Mouse (Mus musculus) bone marrow, adult 2 months (tissue): Measurements from ENCODE around the gene Cabin1. TPM values are rescaled to one million over a fixed set of nuclear protein-coding genes. Genes with fewer than 3 reads are reported as not detected.

ENCODE experiments used
- H3K27ac ChIP-seq: fragments of 200-500 bp; 2 replicates; pipeline ENCODE4 v1.5.1; 2012; ENCODE audit warnings: low read depth, mild to moderate bottlenecking, control low read depth, inconsistent platforms, low read length; ENCODE audit not compliant: control insufficient read depth, poor library complexity, insufficient read depth
- H3K4me1 ChIP-seq: fragments of 200-500 bp; 2 replicates; pipeline ENCODE4 v1.6.1; 2011; ENCODE audit warnings: low read length; ENCODE audit not compliant: control insufficient read depth, insufficient read depth
- H3K4me3 ChIP-seq: fragments of 200-500 bp; replicated peaks from 2 replicates; pipeline ENCODE3; 2011; ENCODE audit warnings: mild to moderate bottlenecking, low read depth, low read length, control low read depth; ENCODE audit not compliant: control insufficient read depth
- CTCF ChIP-seq: fragments of 200-500 bp; IDR thresholded peaks from 2 replicates; pipeline ENCODE4 v1.5.1; 2011; ENCODE audit warnings: low read length, control low read depth; ENCODE audit not compliant: control insufficient read depth, insufficient read depth
- POLR2A ChIP-seq: fragments of 200-500 bp; IDR thresholded peaks from 2 replicates; pipeline ENCODE4 v1.6.1; 2011; ENCODE audit warnings: low read depth, mild to moderate bottlenecking, control low read depth, low read length, borderline replicate concordance; ENCODE audit not compliant: control insufficient read depth
- WGBS: fragments of 180-500 bp; shearing (Covaris S2); methylation state at CpG from one replicate; pipeline ENCODE4 v1.1.7; 2018; 5-methylcytosine and 5-hydroxymethylcytosine counted together
- polyA plus RNA-seq: library from polyadenylated mRNA; stranded (reverse); fragments of >200 nt; gene quantifications from 2 replicates; pipeline ENCODE4 v1.2.4, GENCODE M21; 2011; ENCODE audit warnings: low replicate concordance; ENCODE audit not compliant: missing spikeins, insufficient read depth, insufficient read length

The Cabin1 gene
- polyA plus RNA-seq, 1 experiment = 55.3 TPM

- Histone ChIP-seq H3K27ac (no peak overlapping the region), H3K4me3 (no peak overlapping the region), H3K4me1 (no peaks in the 10 kb centered on the region; the same call in 1 of the 2 replicates)
- TF ChIP-seq CTCF (no peak), POLR2A (no peak)
- 87% methylated on average over 5 of the region's 5 CpGs for WGBS
Observed at GRCm38 (mm10) chr10:75789841-75790240, 25.7 kb upstream of the Cabin1 start.

DNA sequence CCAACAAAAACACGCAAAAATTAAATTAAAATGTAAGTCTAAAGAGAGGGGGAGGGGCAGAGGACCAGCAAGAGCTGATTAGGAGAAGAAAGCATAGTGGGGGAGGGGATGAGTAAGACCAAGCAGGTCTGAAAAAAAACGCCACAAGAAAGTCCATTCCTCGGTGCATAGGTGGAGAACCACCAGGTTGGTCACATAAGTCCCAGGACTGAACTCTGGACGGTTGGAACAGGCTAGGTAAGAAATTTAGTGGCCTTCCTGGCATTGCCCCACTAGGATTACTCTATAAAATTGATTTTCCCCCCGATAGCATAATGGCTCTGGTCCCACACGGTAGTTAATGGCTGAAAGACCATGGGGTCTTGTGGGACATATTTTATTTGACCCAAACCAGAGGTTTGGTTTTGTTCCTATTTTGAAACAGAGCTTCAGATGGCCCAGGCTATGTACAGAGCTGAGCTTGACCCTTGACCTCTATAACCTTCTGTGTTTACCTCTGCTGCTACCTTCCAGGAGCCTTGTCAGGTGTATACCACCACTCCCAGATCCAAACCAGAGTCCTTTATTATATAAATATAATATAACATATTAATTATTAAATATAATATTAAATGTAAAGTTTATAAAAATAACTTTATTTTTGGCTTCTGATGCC lies 25.1 kb upstream of the Cabin1 start:
- Histone ChIP-seq H3K4me1 (no peaks in the 10 kb centered on the region; the same call in 1 of the 2 replicates), H3K27ac (no peak overlapping the region), H3K4me3 (no peak overlapping the region)
- WGBS = 79% methylated on average over 6 of the region's 6 CpGs
- TF ChIP-seq CTCF (no peak), POLR2A (no peak)

DNA sequence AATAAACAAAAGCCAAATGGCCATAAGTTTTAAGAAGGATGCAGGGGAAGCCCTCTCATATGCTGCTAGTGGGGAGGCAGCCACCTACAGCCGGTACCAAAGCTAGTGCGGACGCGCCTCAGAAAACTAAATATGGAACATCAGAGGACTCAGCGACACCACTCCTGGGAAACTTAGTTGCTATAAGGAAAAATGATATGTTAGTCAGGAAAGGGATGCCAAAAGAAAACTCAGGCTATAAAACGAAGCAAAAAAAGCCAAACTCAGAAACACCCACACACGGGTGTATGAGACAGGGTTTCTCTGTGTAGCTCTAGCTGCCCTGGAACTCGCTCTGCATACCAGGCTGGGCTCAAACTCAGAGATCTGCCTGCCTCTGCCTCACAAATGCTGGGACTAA lies 24.1 kb upstream of the Cabin1 start:
- no peaks in the 10 kb centered on the region; the same call in 1 of the 2 replicates for H3K4me1 ChIP-seq
- H3K4me3 ChIP-seq = no peak overlapping the region
- no peak overlapping the region for H3K27ac ChIP-seq
- TF ChIP-seq CTCF = no peak
- TF ChIP-seq POLR2A = no peak
- WGBS = 85% methylated on average over 8 of the region's 8 CpGs

- WGBS = 31% methylated on average over 1 of the region's 1 CpGs
- Histone ChIP-seq H3K4me3 (no peak overlapping the region), H3K4me1 (no peaks in the 10 kb centered on the region), H3K27ac (no peak overlapping the region)
- TF ChIP-seq CTCF (no peak), POLR2A (no peak)
Observed at GRCm38 (mm10) chr10:75785442-75785841, 21.3 kb upstream of the Cabin1 start.

GRCm38 (mm10) chr10:75780769-75781578 lies 16.8 kb upstream of the Cabin1 start, which contains the start of the genes Gm20441 and Gstt3:
Gene Gm20441, minus strand, starts transcription at chr10:75780954.
Gene Gstt3, minus strand, starts transcription at chr10:75781414.
- no peak for TF ChIP-seq POLR2A
- under 1% methylated on average over 28 of the region's 28 CpGs for WGBS
- no peaks in the 10 kb centered on the region for H3K4me1 ChIP-seq
- no peak within 1 kb of the TSS for H3K27ac ChIP-seq
- peak within 1 kb of the TSS; percentile 53 for H3K4me3 ChIP-seq

DNA sequence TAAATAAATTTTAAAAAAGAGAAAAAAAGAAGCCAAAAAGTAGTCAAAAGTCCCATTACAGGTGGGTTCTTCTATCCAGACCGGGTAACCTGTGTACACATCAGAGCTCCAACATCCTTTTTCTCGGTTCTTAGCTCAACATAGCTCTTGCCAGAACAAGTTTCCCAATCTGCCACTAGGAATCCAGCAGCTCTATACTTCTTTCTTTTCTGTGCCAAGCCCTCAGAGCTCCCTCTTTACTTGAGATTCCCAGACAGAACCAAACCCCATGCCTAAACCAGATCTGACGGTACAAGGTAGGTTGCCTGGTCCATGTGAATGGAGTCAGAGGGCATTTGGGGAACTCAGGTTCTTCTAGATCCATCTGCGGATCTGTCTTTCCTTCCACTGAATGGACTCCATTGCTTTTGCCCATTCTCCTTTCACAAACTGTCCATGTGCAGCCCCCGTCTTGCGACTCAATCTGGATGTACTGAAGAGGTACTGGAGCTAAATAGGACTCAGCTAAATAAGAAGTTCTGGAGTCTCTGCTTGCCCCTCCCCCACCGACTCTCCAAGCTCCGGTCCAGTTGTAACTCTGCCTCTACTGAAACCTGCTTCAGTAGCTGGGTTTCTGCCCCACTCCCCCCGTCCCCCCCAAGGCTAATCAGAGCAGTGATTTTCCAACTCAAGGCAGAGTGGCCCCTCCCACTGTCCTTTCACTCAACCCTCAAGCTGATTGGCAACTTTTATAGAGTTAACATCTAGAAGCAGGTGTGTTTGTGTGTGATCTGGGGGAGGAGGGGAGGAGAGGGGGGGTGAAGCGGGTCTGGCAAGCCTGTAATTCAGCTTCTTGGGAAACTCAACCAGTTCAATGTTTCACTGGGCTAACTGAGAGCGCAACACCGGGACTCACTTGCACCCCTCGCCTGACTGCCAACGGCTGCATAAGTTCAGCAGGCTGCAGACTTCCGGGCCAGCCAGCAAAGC lies 15.3 kb upstream of the Cabin1 start:
- 50% methylated on average over 15 of the region's 15 CpGs for WGBS
- TF ChIP-seq CTCF (no peak), POLR2A (no peak)
- no peak overlapping the region for H3K27ac ChIP-seq
- no peak overlapping the region for H3K4me3 ChIP-seq
- H3K4me1 ChIP-seq = no peaks in the 10 kb centered on the region

GRCm38 (mm10) chr10:75777885-75778284 lies 13.7 kb upstream of the Cabin1 start:
- 81% methylated on average over 2 of the region's 2 CpGs for WGBS

DNA sequence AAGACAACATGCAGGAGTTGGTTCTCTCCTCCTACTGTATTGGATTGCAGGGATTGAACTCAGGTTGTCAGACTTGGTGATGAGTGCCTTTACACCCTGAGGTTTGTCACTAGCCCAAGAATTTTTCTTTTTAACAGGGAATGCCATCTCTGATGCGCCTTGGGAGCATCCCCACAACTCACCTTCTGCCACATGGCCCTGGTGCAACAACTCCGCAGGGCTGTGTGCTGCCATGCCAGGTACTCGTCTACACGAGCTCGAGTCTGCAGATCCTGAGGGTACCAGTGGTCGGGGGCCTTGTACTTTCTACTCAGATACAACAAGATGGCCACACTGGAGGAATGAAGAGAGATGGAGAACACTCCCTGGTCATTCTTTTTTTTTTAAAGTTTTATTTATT lies 12.4 kb upstream of the Cabin1 start:
- no peak overlapping the region for H3K27ac ChIP-seq
- TF ChIP-seq POLR2A = no peak
- TF ChIP-seq CTCF = no peak
- peaks cover 2% of the 10 kb centered on the region; the same call in 1 of the 2 replicates for H3K4me1 ChIP-seq
- WGBS = 81% methylated on average over 6 of the region's 6 CpGs
- no peak overlapping the region for H3K4me3 ChIP-seq

More at GRCm38 (mm10) chr10:75777885-75778284, 13.7 kb upstream of the Cabin1 start:
- TF ChIP-seq CTCF = no peak
- no peak for TF ChIP-seq POLR2A
- no peaks in the 10 kb centered on the region for H3K4me1 ChIP-seq
- H3K4me3 ChIP-seq = no peak overlapping the region
- no peak overlapping the region for H3K27ac ChIP-seq

- 88% methylated on average over 9 of the region's 9 CpGs for WGBS
- Histone ChIP-seq H3K4me3 (no peak overlapping the region), H3K27ac (no peak overlapping the region), H3K4me1 (peaks cover 2% of the 10 kb centered on the region; the same call in 1 of the 2 replicates)
- TF ChIP-seq POLR2A = no peak
- TF ChIP-seq CTCF = no peak
Observed at GRCm38 (mm10) chr10:75774587-75774986, 10.4 kb upstream of the Cabin1 start.
